Mouse (Mus musculus): ENCODE measurements at regions not wholly inside any gene's neighbourhood (a gene's known extent, or its start where the extent isn't known, plus 50 kb on each side); places are given as distances from the start of the nearest gene placed in this dataset.

GRCm38 (mm10) chr7:130073388-130073787 lies 446.8 kb downstream of the Ate1 start:
- no peak for DNase-seq (ENCODE audit: low spot score in 2 of 2)

GRCm38 (mm10) chr7:130073890-130074819 lies 446.0 kb downstream of the Ate1 start:
- peak in 1 of 2 experiments; percentile 3 for DNase-seq (ENCODE audit: low spot score in 2 of 2)

GRCm38 (mm10) chr7:130082662-130083061 lies 437.5 kb downstream of the Ate1 start:
- no peak for DNase-seq (ENCODE audit: low spot score in 2 of 2)

- DNase-seq (ENCODE audit: low spot score in 2 of 2), result no peak
Measured at GRCm38 (mm10) chr7:130085706-130086105, 434.5 kb downstream of the Ate1 start.

- DNase-seq (ENCODE audit: low spot score in 2 of 2), result no peak
Measured at GRCm38 (mm10) chr7:130089896-130090610, 430.1 kb downstream of the Ate1 start.

- no peak for DNase-seq (ENCODE audit: low spot score in 2 of 2)
Measured at GRCm38 (mm10) chr7:130091942-130092341, 428.2 kb downstream of the Ate1 start.

- no peak for DNase-seq (ENCODE audit: low spot score in 2 of 2)
Measured at GRCm38 (mm10) chr7:130095141-130095540, 425.0 kb downstream of the Ate1 start.

GRCm38 (mm10) chr7:130098606-130099005 lies 421.6 kb downstream of the Ate1 start:
- DNase-seq (ENCODE audit: low spot score in 2 of 2), result no peak

GRCm38 (mm10) chr7:130102671-130103070 lies 417.5 kb downstream of the Ate1 start:
- no peak for DNase-seq (ENCODE audit: low spot score in 2 of 2)

- DNase-seq (ENCODE audit: low spot score in 2 of 2), result no peak
Measured at GRCm38 (mm10) chr7:130106961-130107360, 413.2 kb downstream of the Ate1 start.

GRCm38 (mm10) chr7:130108362-130108761 lies 411.8 kb downstream of the Ate1 start:
- DNase-seq (ENCODE audit: low spot score in 2 of 2), result no peak

Measured in cerebellum, postnatal 4 days (tissue).